Mouse (Mus musculus) spleen, postnatal 36 days (tissue): ENCODE results near the gene Pex26.

Experiments used
- DNase-seq, 2 experiments: peaks; one replicate each; pipeline ENCODE4 v3.0.0; 2022; ENCODE audit warnings: low spot score in 2 of 2, mixed read lengths in 1 of 2

The Pex26 gene

GRCm38 (mm10) chr6:121166098-121166552 lies 17.3 kb upstream of the Pex26 start:
- no peak for DNase-seq

- DNase-seq, result no peak
Measured at GRCm38 (mm10) chr6:121167381-121167975, 16.0 kb upstream of the Pex26 start.

- DNase-seq, result no peak
Measured at GRCm38 (mm10) chr6:121171102-121171501, 12.4 kb upstream of the Pex26 start.

- DNase-seq, result no peak
Measured at GRCm38 (mm10) chr6:121173471-121173870, 10.0 kb upstream of the Pex26 start.

- DNase-seq, result no peak
Measured at GRCm38 (mm10) chr6:121174761-121175160, 8.7 kb upstream of the Pex26 start.

GRCm38 (mm10) chr6:121176011-121176730 lies 7.3 kb upstream of the Pex26 start:
- DNase-seq, result no peak

- no peak for DNase-seq
Measured at GRCm38 (mm10) chr6:121176731-121177098, 6.8 kb upstream of the Pex26 start.

GRCm38 (mm10) chr6:121177118-121177708 lies 6.3 kb upstream of the Pex26 start:
- no peak for DNase-seq

- peak; percentile 22 to 29 for DNase-seq
Measured at GRCm38 (mm10) chr6:121178700-121179358, 4.6 kb upstream of the Pex26 start.

GRCm38 (mm10) chr6:121179846-121180245 lies 3.6 kb upstream of the Pex26 start:
- no peak for DNase-seq

GRCm38 (mm10) chr6:121184198-121185140 lies 1.0 kb downstream of the Pex26 start:
- peak; percentile 59 to 69 for DNase-seq

- no peak for DNase-seq
Measured at GRCm38 (mm10) chr6:121185232-121185631, 1.8 kb downstream of the Pex26 start.

- DNase-seq, result no peak
Measured at GRCm38 (mm10) chr6:121191261-121192009, 8.0 kb downstream of the Pex26 start.

- DNase-seq, result no peak
Measured at GRCm38 (mm10) chr6:121194061-121194955, 10.8 kb downstream of the Pex26 start.

- no peak for DNase-seq
Measured at GRCm38 (mm10) chr6:121194956-121195731, 11.7 kb downstream of the Pex26 start.

- no peak for DNase-seq
Measured at GRCm38 (mm10) chr6:121197807-121198365, 14.4 kb downstream of the Pex26 start.

- no peak for DNase-seq
Measured at GRCm38 (mm10) chr6:121200458-121200857, 17.0 kb downstream of the Pex26 start.

- DNase-seq, result no peak
Measured at GRCm38 (mm10) chr6:121202026-121202425, 18.6 kb downstream of the Pex26 start.
